Mouse (Mus musculus): Measurements from ENCODE around the gene Osbpl6. TPM values are rescaled to one million over a fixed set of nuclear protein-coding genes. Genes with fewer than 3 reads are reported as not detected.

The Osbpl6 gene
- 0.12 and 0.23 TPM in 2 replicates for polyA plus RNA-seq (2012; rRNA removed)

DNA sequence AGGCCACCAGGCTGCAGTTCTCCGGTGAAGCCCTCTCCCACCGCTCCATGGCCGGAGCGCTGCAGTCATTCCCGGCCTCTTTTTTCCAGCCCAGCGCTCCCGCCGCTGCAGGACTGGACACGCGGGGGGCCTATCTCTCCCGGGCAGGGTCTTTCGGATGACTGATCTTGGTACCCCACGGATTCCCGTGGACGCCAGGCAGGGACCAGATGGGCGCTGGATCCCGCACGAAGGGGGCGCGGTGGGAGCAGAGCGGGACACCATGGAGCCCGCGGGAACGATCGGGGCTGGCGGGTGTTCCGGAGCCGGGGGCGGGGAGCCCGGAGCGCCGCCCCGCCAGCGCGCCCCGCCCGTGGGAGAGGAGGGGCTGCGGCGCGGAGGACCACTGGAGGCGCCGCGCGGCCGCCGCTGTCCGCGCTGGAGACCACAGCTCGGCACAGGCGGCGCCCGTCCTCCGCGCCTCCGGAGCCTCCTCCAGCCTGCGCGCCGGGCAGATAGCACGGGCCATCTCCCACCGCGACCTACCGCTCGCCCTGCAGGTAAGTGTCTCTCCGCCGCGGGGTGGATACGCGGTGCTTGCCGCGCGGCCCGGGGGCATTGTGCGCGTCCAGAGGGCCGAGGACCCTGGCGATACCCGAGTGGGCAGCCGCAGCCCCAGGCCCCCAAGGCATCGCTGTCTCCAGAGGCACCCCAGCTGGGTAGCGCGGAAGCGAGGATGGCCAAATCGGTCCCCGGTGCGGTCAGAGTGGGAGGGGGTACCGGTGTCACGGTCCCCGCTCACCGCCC is at the start of gene Osbpl6:
Gene Osbpl6 (plus strand): TSS at position 358 of the 786 bp plus-strand sequence.

DNA sequence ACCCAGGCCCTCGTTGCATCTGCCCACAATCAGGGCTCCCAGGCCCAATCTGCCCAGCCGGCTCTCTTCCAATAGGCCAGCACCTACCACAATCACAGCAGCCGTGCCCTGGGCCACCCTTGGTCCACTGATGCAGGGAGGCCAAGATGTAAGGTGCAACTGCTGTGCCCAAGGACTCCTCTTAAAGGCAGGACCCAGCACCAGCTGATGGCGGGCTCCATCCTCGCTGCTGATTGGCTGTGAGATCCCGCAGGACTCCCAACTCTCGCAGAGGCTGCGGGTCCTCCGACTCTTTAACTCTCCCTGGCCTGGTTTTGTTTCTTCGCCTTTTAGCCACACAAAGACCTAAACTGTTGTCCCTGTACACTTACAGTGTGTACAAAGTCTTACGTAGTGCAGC is 46.1 kb upstream of the Osbpl6 start, which contains the start of gene Cyct:
Gene Cyct (minus strand): TSS at position 225 of the 400 bp plus-strand sequence.

DNA sequence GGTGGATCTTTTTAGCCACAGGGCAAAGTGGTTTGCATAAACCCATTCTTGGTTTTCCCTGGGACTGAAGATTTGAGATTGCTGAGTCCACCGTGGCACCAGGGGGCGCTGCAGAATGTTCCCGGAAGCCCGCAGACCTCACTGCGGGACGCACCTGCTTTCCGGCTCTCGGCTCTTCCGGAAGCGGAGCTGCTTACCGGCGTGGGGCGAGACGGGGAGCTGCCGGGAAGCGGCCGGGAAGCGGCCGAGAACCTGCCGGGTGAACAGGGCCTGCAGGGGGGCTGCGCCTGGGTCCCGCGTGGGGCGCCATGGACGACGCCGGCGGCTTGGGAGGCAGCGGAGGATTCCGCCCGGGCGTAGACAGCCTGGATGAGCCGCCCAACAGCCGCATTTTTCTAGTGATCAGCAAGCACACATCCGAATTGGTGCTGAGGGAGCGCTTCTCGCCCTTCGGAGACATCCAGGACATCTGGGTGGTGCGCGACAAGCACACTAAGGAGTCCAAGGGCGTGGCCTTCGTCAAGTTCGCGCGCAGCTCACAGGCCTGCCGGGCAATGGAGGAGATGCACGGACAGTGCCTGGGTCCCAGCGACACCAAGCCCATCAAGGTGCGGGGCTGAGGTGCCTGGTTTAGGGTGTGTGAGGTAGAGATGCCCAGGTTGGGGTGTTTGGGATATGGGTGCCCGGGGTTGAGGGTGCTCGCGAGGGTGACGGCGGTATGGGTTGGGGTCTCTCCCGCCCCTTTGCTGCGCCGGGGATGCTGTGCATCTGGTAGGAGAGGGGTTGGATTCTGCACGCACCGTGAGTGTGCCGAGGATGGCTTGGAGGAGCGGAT is 36.3 kb upstream of the Osbpl6 start, which contains the start of gene Rbm45:
Gene Rbm45 (plus strand): TSS at position 164 of the 835 bp plus-strand sequence.

DNA sequence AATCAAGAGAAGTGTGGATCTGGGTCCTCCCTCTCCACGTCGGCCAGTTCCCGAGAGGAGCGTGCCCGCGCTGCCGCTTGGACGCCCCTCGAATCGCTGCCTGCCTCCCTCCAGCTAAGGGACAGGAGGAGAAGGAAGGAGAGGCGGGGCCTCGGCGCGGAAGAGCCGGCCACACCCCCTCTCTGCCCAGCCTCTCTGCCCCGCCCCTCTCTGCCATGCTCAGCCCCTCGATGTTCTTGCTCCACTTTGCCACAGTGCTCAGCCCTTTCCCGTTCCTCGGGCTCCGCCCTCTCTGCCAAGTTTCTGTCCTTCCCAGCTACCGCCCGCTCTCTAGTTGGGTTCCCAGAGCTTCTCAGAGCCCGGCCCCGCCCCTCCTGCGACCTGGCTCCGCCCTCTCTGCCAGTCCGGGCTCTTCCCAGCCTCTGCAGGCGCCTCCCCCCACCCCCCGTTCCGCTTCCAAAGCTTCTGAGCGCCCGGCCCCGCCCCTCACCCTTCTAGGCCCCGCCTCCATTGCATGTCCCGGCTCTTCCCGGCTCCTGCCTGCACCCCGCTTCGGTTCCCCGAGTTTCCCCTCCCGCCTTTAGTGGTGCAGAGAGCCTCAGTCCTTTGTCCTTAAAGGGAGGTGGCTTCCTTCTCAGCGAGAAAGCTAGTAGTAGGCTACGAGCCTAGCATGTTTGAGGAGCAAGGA is 241.7 kb downstream of the Osbpl6 start, which contains the start of the genes Prkra and Pjvk:
Gene Prkra (minus strand): TSS at position 133 of the 688 bp plus-strand sequence.
Gene Pjvk (plus strand): TSS at position 594 of the 688 bp plus-strand sequence.

Other genes starting within 250 kb of the Osbpl6 start
- gene Pde11a, start 67.7 kb upstream of the Osbpl6 start, polyA plus RNA-seq (2012; rRNA removed), result 0.07 and 0.08 TPM in 2 replicates
- gene Cyct, start 46.1 kb upstream of the Osbpl6 start, polyA plus RNA-seq (2012; rRNA removed), result not detected in 2 replicates
- gene Rbm45, start 36.5 kb upstream of the Osbpl6 start, polyA plus RNA-seq (2012; rRNA removed), result 7.2 and 7.5 TPM in 2 replicates
- gene Prkra, start 241.5 kb downstream of the Osbpl6 start, polyA plus RNA-seq (2012; rRNA removed), result 8.7 and 10.1 TPM in 2 replicates
- 0.05 TPM in 2 replicates for gene Pjvk, start 242.0 kb downstream of the Osbpl6 start, polyA plus RNA-seq (2012; rRNA removed)

Data from liver, embryonic 18 days (tissue).